Mouse (Mus musculus) spleen, postnatal 4 days (tissue): Measurements from ENCODE around the gene Efcab2.
"Not testable (repeated sequence)": the region's sequence is repeated elsewhere in the genome, so short reads cannot be mapped to it uniquely, and the experiment has no call there.

ENCODE experiments used
- DNase-seq, 2 experiments: peaks; one replicate each; pipeline ENCODE4 v3.0.0; 2022; ENCODE audit warnings: low spot score in 2 of 2

Gene Efcab2

GRCm38 (mm10) chr1:178401960-178402359 lies 3.9 kb upstream of the Efcab2 start:
- no peak for DNase-seq

GRCm38 (mm10) chr1:178405445-178405911 lies 407 bp upstream of the Efcab2 start:
- DNase-seq: peak; percentile 80 to 89

- DNase-seq: no peak
Measured at GRCm38 (mm10) chr1:178406765-178407645, 1.1 kb downstream of the Efcab2 start.

GRCm38 (mm10) chr1:178407651-178408050 lies 1.8 kb downstream of the Efcab2 start:
- no peak for DNase-seq

- DNase-seq: no peak
Measured at GRCm38 (mm10) chr1:178408901-178409361, 3.0 kb downstream of the Efcab2 start.

- DNase-seq: not testable (repeated sequence)
Measured at GRCm38 (mm10) chr1:178413367-178413766, 7.5 kb downstream of the Efcab2 start.

GRCm38 (mm10) chr1:178419608-178420007 lies 13.7 kb downstream of the Efcab2 start:
- no peak for DNase-seq

GRCm38 (mm10) chr1:178423662-178424061 lies 17.8 kb downstream of the Efcab2 start:
- DNase-seq: no peak

GRCm38 (mm10) chr1:178431619-178432444 lies 25.9 kb downstream of the Efcab2 start:
- DNase-seq: no peak

GRCm38 (mm10) chr1:178433619-178434018 lies 27.7 kb downstream of the Efcab2 start:
- no peak for DNase-seq

GRCm38 (mm10) chr1:178444407-178444806 lies 38.5 kb downstream of the Efcab2 start:
- no peak for DNase-seq

- DNase-seq: no peak
Measured at GRCm38 (mm10) chr1:178447036-178447435, 41.2 kb downstream of the Efcab2 start.

- DNase-seq: peak in 1 of 2 experiments; percentile 24
Measured at GRCm38 (mm10) chr1:178448271-178448744, 42.4 kb downstream of the Efcab2 start.

GRCm38 (mm10) chr1:178449172-178449571 lies 43.3 kb downstream of the Efcab2 start:
- DNase-seq: peak; percentile 78 to 90

GRCm38 (mm10) chr1:178449933-178450332 lies 44.0 kb downstream of the Efcab2 start:
- no peak for DNase-seq

- DNase-seq: no peak
Measured at GRCm38 (mm10) chr1:178454125-178454524, 48.2 kb downstream of the Efcab2 start.

- no peak for DNase-seq
Measured at GRCm38 (mm10) chr1:178455120-178455519, 49.2 kb downstream of the Efcab2 start.

GRCm38 (mm10) chr1:178458029-178458428 lies 52.1 kb downstream of the Efcab2 start:
- DNase-seq: no peak

- peak; percentile 75 to 88 for DNase-seq
Measured at GRCm38 (mm10) chr1:178463712-178464111, 57.8 kb downstream of the Efcab2 start.

- no peak for DNase-seq
Measured at GRCm38 (mm10) chr1:178464140-178464539, 58.3 kb downstream of the Efcab2 start.

- DNase-seq: no peak
Measured at GRCm38 (mm10) chr1:178467594-178467993, 61.7 kb downstream of the Efcab2 start.

GRCm38 (mm10) chr1:178468280-178468679 lies 62.4 kb downstream of the Efcab2 start:
- DNase-seq: no peak
